Mouse (Mus musculus) forebrain, embryonic 15.5 days (tissue): Measurements from ENCODE around the gene Art1. TPM values are rescaled to one million over a fixed set of nuclear protein-coding genes. Genes with fewer than 3 reads are reported as not detected.

Experiments used
- ATAC-seq: fragments of 200-750 bp; cut with Nextera tagmentation; replicated peaks from 2 replicates; pipeline ENCODE4 v1.8.0; 2017; ENCODE audit warnings: mild to moderate bottlenecking, moderate TSS enrichment, moderate library complexity
- H3K27ac ChIP-seq: fragments of 300-500 bp; sonication (generic); replicated peaks from 2 replicates; pipeline ENCODE4 v1.5.1; 2015; ENCODE audit warnings: mild to moderate bottlenecking, inconsistent platforms
- H3K27me3 ChIP-seq: fragments of 300-500 bp; sonication (generic); 2 replicates; pipeline ENCODE4 v1.6.1; 2015; ENCODE audit warnings: inconsistent platforms
- H3K36me3 ChIP-seq: fragments of 300-500 bp; sonication (generic); 2 replicates; pipeline ENCODE4 v1.6.1; 2015; ENCODE audit warnings: mild to moderate bottlenecking, inconsistent platforms
- H3K4me1 ChIP-seq: fragments of 300-500 bp; sonication (generic); 2 replicates; pipeline ENCODE4 v1.6.1; 2015; ENCODE audit warnings: inconsistent platforms
- H3K4me2 ChIP-seq: fragments of 300-500 bp; sonication (generic); replicated peaks from 2 replicates; pipeline ENCODE4 v1.6.1; 2015; ENCODE audit warnings: mild to moderate bottlenecking, inconsistent platforms
- H3K4me3 ChIP-seq: fragments of 300-500 bp; sonication (generic); 2 replicates; pipeline ENCODE4 v1.5.1; 2015; ENCODE audit warnings: mild to moderate bottlenecking, inconsistent platforms
- H3K9ac ChIP-seq: fragments of 300-500 bp; sonication (generic); replicated peaks from 2 replicates; pipeline ENCODE4 v1.6.1; 2015; ENCODE audit warnings: mild to moderate bottlenecking, inconsistent platforms
- H3K9me3 ChIP-seq: fragments of 300-500 bp; sonication (generic); 2 replicates; pipeline ENCODE4 v1.6.1; 2016; ENCODE audit warnings: inconsistent platforms
- WGBS: fragments of 180-500 bp; shearing (Covaris S2); methylation state at CpG from one replicate; pipeline ENCODE4 v1.1.7; 2015; ENCODE audit warnings: mixed read lengths; 5-methylcytosine and 5-hydroxymethylcytosine counted together
- polyA plus RNA-seq: library from polyadenylated mRNA; unstranded; fragments of >200 nt; fragmentation: Nextera tagmentation; extraction: Ambion mirVana; gene quantifications from 2 replicates; pipeline ENCODE4 v1.2.1, GENCODE M21; 2015

The Art1 gene
- polyA plus RNA-seq, 1 experiment from 2014 or later = 0.28 TPM

DNA sequence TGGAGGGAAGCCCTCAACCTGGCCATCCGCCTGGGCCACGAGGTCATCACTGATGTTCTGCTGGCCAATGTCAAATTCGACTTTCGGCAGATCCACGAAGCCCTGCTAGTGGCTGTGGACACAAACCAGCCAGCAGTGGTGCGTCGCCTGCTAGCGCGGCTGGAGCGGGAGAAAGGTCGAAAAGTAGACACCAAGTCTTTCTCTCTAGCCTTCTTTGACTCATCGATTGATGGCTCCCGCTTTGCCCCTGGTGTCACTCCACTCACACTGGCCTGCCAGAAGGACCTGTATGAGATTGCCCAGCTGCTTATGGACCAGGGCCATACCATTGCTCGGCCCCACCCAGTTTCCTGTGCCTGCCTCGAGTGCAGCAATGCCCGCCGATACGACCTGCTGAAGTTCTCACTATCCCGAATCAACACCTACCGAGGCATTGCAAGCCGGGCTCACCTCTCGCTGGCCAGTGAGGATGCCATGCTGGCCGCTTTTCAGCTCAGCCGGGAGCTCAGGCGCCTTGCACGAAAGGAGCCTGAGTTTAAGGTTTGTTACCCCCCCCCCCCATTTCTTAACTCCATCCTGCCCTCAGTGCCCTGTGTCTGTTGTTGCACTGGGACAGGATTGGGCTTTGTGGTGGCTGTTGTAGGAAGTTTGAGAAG lies 17.4 kb upstream of the Art1 start:
- no peak for ATAC-seq
- Histone ChIP-seq H3K4me1 (no peaks in the 10 kb centered on the region), H3K27me3 (no peaks in the 10 kb centered on the region), H3K36me3 (peaks cover 52% of the 10 kb centered on the region), H3K4me3 (no peak overlapping the region), H3K9ac (no peak overlapping the region), H3K4me2 (no peak overlapping the region), H3K9me3 (no peaks in the 10 kb centered on the region), H3K27ac (no peak overlapping the region)
- 91% methylated on average over 26 of the region's 26 CpGs for WGBS

DNA sequence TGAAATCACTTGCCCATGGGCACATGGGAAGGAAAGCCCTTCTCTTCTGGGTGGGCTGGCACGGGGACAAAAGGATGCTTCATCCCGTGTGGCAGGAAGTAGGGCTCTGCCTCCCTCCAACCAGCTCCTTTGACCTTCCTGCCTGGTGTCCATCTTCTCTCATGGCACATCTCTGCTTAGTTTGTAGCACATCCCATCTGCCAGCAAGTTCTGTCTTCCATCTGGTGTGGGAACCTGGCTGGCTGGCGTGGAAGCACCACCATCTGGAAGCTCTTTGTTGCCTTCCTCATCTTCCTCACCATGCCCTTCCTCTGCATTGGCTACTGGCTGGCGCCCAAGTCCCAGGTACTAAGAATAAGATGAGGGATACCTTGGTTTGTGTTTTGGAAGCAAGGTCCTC lies 14.2 kb upstream of the Art1 start:
- Histone ChIP-seq H3K9ac (no peak overlapping the region), H3K27ac (no peak overlapping the region), H3K4me3 (no peak overlapping the region), H3K27me3 (no peaks in the 10 kb centered on the region), H3K9me3 (no peaks in the 10 kb centered on the region), H3K4me1 (no peaks in the 10 kb centered on the region), H3K4me2 (no peak overlapping the region), H3K36me3 (peaks cover 29% of the 10 kb centered on the region)
- 91% methylated on average over 4 of the region's 4 CpGs for WGBS
- ATAC-seq = no peak

DNA sequence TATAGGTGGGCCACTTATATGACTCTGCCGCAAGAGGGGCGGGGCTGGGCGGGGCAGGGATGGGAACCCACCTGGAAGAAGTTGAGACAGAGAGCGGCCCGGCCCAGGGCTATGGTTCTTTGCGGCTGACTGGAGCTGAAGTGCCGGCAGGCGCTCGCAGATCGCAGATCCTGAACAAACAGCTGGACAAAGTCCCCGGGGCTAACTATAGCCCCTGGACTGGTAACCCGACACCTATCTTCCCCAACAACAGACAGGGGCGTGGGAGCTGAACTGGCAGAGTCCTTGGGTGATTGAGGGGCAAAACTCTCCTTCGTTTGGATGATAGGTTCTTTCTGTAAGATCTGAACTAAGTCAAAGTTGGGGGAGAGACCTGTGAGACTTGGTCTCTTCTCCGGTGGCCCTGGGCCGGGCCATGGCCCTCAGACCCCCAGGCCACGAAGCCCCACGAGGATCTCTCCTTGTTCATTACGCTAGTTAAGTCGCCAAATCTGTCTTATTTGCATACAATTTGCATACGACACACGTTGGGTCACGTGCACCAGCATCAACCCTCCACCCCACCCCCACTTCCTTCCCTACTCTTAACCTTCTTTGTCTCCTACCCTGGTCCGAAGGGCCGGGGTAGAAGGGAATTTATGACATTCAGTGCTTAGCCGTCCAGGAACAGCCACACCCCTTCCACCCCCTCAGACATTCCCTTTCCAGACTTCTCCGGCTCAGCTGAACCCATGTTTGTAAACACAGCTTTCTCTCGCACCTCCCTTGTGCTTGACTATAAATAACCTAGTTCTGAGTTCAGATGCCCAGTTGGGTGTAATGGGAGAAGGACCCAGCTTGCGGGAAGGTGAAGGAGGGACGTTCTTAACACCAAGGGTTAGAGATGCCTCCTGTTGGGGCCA lies 1.5 kb upstream of the Art1 start:
- no peak overlapping the region for H3K9ac ChIP-seq
- H3K4me3 ChIP-seq = peak overlapping the region; percentile 20
- H3K36me3 ChIP-seq = no peaks in the 10 kb centered on the region
- H3K27ac ChIP-seq = no peak overlapping the region
- 4% methylated on average over 30 of the region's 30 CpGs for WGBS
- peaks cover 15% of the 10 kb centered on the region for H3K4me1 ChIP-seq
- peak; percentile 57; the same call in 1 of the 2 replicates for ATAC-seq
- peak overlapping the region; percentile 41 for H3K4me2 ChIP-seq
- H3K9me3 ChIP-seq = no peaks in the 10 kb centered on the region
- 0 out of 2 replicates have a peak, but pooled peaks cover 6% of the 10 kb centered on the region for H3K27me3 ChIP-seq

DNA sequence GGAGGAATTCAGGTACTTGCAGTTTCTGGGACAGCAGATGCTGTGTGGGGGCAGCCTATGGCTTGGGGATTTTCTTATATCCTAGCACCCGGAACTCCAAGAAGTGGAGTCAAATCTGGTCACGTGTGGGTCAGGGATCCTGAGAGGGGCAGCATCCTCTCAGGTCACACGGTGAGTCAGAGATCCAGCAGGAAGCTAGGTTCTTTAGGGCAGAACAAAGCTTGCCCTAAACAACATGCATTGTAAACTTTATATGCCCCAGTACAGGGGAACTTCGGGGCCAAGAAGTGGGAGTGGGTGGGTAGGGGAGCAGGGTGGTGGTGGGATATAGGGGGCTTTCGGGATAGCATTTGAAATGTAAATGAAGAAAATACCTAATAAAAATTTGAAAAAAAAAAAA lies 675 bp upstream of the Art1 start:
- Histone ChIP-seq H3K9ac (no peak overlapping the region), H3K4me2 (no peak overlapping the region), H3K9me3 (no peaks in the 10 kb centered on the region), H3K4me1 (peaks cover 15% of the 10 kb centered on the region), H3K27me3 (0 out of 2 replicates have a peak, but pooled peaks cover 6% of the 10 kb centered on the region), H3K4me3 (no peak overlapping the region), H3K36me3 (no peaks in the 10 kb centered on the region), H3K27ac (no peak overlapping the region)
- WGBS = 62% methylated on average over 5 of the region's 5 CpGs
- no peak for ATAC-seq

DNA sequence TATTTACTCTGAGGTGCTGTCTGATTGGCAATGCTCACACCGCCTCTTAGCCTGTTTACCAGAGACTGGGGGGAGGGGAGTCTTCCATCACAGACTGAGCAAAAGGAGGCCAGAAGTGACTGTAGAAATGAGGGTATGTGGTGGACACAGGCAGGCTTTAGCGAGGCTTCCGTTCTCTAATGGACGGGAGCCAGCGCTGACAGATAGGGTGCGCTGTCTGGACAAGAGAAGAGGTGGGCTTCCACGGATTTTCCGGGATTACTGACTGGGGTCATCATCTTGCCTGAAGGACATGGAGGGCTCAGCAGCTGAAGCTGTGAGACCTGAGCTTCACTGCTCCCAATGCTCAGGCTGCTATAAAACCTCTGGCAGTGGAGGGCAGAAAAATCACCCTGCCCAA lies 698 bp downstream of the Art1 start:
- H3K4me2 ChIP-seq = no peak overlapping the region
- WGBS = 54% methylated on average over 8 of the region's 8 CpGs
- no peak overlapping the region for H3K27ac ChIP-seq
- no peak overlapping the region for H3K4me3 ChIP-seq
- no peak overlapping the region for H3K9ac ChIP-seq
- H3K36me3 ChIP-seq = no peaks in the 10 kb centered on the region
- H3K27me3 ChIP-seq = 0 out of 2 replicates have a peak, but pooled peaks cover 6% of the 10 kb centered on the region
- ATAC-seq = no peak
- H3K9me3 ChIP-seq = no peaks in the 10 kb centered on the region
- H3K4me1 ChIP-seq = peaks cover 23% of the 10 kb centered on the region

DNA sequence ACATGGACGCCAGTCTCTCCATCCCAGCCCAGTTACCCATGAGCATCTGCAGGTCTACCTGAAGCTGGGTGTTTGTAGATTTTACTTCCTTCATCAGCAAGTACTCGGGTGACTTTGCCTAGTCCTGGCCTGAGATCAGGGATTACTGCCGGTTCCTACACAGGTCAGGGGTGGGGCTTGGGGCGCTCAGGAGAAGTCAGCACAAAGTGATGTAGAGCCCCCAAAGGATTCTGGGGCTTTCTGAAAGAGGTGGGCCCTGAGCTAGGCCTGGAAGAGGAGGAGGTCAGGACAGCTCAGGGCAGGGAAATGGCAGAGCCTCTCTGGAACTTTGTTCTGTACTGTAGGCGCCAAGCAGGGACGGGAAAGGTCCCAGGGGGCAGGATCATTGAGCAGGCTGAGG lies 1.2 kb downstream of the Art1 start:
- no peaks in the 10 kb centered on the region for H3K9me3 ChIP-seq
- no peak for ATAC-seq
- H3K4me1 ChIP-seq = peaks cover 24% of the 10 kb centered on the region
- no peaks in the 10 kb centered on the region for H3K36me3 ChIP-seq
- H3K4me3 ChIP-seq = no peak overlapping the region
- no peak overlapping the region for H3K27ac ChIP-seq
- H3K4me2 ChIP-seq = no peak overlapping the region
- 0 out of 2 replicates have a peak, but pooled peaks cover 6% of the 10 kb centered on the region for H3K27me3 ChIP-seq
- no peak overlapping the region for H3K9ac ChIP-seq
- WGBS = 46% methylated on average over 6 of the region's 6 CpGs

DNA sequence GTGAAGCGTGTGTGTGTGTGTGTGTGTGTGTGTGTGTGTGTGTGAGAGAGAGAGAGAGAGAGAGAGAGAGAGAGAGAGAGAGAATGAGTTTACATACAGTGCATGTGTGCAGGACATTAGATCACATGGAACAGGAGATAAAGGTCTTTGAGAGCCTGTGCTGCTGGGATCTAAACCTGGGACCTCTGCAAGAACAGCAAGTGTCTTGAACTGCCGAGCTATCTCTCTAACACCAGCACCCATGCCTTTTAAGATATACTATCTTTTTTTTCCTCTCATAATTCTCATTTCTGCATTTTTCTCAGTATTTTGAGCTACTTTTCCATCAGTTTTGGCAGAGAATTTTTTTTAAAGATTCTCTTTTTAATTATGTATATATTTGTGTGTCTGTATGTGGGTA lies 2.0 kb downstream of the Art1 start:
- no peaks in the 10 kb centered on the region for H3K36me3 ChIP-seq
- WGBS = 88% methylated on average over 2 of the region's 2 CpGs
- no peak overlapping the region for H3K9ac ChIP-seq
- H3K4me3 ChIP-seq = no peak overlapping the region
- no peak for ATAC-seq
- no peaks in the 10 kb centered on the region for H3K9me3 ChIP-seq
- H3K4me1 ChIP-seq = peaks cover 24% of the 10 kb centered on the region
- no peak overlapping the region for H3K27ac ChIP-seq
- H3K27me3 ChIP-seq = 0 out of 2 replicates have a peak, but pooled peaks cover 6% of the 10 kb centered on the region
- no peak overlapping the region for H3K4me2 ChIP-seq

DNA sequence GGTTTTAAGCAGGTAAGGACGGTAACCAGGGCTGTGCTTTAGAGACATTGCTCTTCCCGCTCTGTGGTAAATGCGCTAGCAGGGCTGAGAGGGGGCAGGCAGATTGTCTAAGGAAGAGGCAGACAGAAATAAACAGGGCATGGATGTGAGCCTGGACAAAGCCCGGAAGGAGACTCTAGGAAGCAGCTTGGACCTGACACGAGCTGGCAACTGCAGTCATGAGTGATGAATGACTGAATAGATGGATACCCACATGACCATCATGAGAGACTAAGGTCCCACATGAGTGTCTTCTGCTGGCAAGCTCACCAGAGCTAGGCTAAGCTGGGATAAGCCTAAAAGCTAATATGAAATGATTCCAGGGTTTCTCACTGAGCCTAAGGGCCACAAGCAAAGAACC lies 2.6 kb downstream of the Art1 start:
- ATAC-seq = no peak
- no peaks in the 10 kb centered on the region for H3K36me3 ChIP-seq
- H3K27ac ChIP-seq = no peak overlapping the region
- no peaks in the 10 kb centered on the region for H3K9me3 ChIP-seq
- H3K4me2 ChIP-seq = no peak overlapping the region
- no peak overlapping the region for H3K9ac ChIP-seq
- 74% methylated on average over 5 of the region's 5 CpGs for WGBS
- H3K4me3 ChIP-seq = no peak overlapping the region
- H3K27me3 ChIP-seq = 0 out of 2 replicates have a peak, but pooled peaks cover 3% of the 10 kb centered on the region
- H3K4me1 ChIP-seq = peaks cover 24% of the 10 kb centered on the region

DNA sequence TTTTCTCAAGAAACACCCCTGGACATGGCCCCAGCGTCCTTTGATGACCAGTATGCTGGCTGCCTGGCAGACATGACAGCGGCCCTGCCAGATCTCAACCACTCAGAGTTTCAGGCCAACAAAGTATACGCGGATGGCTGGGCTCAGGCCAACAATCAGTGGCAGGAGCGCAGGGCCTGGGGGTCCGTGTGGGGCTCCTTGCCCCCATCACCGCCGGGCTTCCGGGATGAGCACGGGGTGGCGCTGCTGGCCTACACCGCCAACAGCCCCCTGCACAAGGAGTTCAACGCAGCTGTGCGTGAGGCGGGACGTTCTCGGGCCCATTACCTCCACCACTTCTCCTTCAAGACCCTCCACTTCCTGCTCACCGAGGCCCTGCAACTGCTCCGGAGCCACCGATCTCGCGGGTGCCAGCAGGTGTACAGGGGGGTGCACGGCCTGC lies 5.2 kb downstream of the Art1 start:
- no peak for ATAC-seq
- WGBS = 24% methylated on average over 23 of the region's 23 CpGs
- H3K9ac ChIP-seq = no peak overlapping the region

DNA sequence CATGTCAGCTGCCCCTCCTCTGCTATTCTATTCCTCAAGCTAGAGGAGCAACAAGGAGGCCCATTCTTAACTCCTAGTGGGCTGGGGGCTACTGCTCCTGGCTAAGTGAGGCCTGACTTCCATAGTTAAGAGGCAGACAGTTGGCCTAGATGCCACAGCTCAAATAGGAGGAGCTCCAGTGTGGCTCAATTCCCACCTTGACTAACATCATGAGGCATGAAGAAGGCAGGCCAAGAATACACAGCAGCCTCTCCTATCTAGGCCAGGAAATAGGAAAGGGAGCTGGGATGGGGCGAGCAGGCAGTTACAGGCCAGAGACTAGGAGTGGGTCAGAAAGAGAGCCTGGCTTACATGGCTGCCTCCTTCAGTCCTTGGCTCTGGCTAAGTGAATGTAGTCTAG lies 6.7 kb downstream of the Art1 start:
- Histone ChIP-seq H3K27ac (no peak overlapping the region), H3K4me3 (no peak overlapping the region), H3K27me3 (no peaks in the 10 kb centered on the region), H3K4me2 (no peak overlapping the region), H3K9me3 (no peaks in the 10 kb centered on the region), H3K9ac (no peak overlapping the region), H3K36me3 (no peaks in the 10 kb centered on the region), H3K4me1 (peaks cover 8% of the 10 kb centered on the region; the same call in 1 of the 2 replicates)
- ATAC-seq = no peak
- 78% methylated on average over 1 of the region's 1 CpGs for WGBS

More for the DNA sequence above, 5.2 kb downstream of the Art1 start:
- no peaks in the 10 kb centered on the region for H3K36me3 ChIP-seq
- H3K4me1 ChIP-seq = peaks cover 8% of the 10 kb centered on the region; the same call in 1 of the 2 replicates
- peak overlapping the region; percentile 21 for H3K4me3 ChIP-seq
- H3K9me3 ChIP-seq = no peaks in the 10 kb centered on the region
- H3K4me2 ChIP-seq = peak overlapping the region; percentile 42
- H3K27ac ChIP-seq = no peak overlapping the region
- H3K27me3 ChIP-seq = no peaks in the 10 kb centered on the region

DNA sequence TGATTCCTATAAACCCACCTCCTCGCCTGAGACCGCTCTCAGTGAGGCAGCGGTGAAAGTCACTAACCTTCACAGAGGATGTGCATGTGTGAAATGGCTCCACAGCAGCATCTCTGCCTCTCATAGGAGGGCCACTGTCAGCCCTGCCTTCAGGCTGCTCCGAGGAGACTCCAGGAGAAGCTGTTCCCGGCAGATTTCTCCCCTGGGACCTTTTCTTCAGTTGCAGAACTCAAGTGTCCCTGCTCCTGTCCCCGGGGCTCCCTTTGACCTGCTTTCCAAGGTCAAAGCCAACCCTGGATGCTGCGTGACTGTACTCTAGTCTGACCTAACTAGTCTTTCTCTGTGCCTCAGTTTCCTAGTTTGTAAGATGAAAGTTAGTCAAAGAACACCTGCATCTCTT lies 7.6 kb downstream of the Art1 start, which contains the start of gene Art5:
Art5 (minus strand) TSS at position 319 of the 400 bp plus-strand sequence.
- Histone ChIP-seq H3K4me1 (peaks cover 8% of the 10 kb centered on the region; the same call in 1 of the 2 replicates), H3K27ac (no peak within 1 kb of the TSS), H3K36me3 (no peaks in the 10 kb centered on the region), H3K4me3 (no peak within 1 kb of the TSS), H3K27me3 (no peaks in the 10 kb centered on the region), H3K9ac (no peak within 1 kb of the TSS), H3K9me3 (no peaks in the 10 kb centered on the region), H3K4me2 (no peak within 1 kb of the TSS)
- no peak for ATAC-seq
- 86% methylated on average over 7 of the region's 7 CpGs for WGBS

DNA sequence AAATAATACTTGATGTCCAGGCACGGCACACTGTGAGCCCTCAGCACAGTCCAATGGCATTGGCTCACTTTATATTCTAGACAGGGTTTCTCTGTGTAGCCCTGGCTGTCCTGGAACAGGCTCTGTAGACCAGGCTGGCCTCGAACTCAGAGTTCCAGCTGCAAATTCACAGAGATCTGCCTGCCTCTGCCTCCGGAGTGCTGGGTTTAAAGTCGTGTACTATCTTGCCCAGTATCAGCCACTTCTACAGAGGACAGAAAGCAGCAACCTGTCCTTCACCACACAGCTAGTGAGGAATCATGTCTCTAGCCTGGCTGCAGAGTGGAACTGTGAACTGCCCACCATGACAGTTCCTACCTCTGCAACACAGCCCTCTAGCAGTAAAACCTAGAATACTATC lies 8.2 kb downstream of the Art1 start:
- Histone ChIP-seq H3K4me1 (peaks cover 8% of the 10 kb centered on the region; the same call in 1 of the 2 replicates), H3K9ac (no peak overlapping the region), H3K36me3 (no peaks in the 10 kb centered on the region), H3K9me3 (no peaks in the 10 kb centered on the region), H3K4me2 (no peak overlapping the region), H3K4me3 (no peak overlapping the region), H3K27me3 (no peaks in the 10 kb centered on the region), H3K27ac (no peak overlapping the region)
- 87% methylated on average over 4 of the region's 4 CpGs for WGBS
- no peak for ATAC-seq
